Mouse (Mus musculus) frontal cortex, adult (tissue): Measurements from ENCODE around the gene Ucma.
A peak's percentile ranks its signal among the peaks of the same experiment; 100 is the strongest.

Source experiments
- ATAC-seq: cut with Nextera tagmentation; 2 replicates; pipeline ENCODE4 v1.9.2; 2017; ENCODE audit warnings: mild to moderate bottlenecking, moderate library complexity, mixed read lengths; ENCODE audit not compliant: low TSS enrichment

Gene Ucma

DNA sequence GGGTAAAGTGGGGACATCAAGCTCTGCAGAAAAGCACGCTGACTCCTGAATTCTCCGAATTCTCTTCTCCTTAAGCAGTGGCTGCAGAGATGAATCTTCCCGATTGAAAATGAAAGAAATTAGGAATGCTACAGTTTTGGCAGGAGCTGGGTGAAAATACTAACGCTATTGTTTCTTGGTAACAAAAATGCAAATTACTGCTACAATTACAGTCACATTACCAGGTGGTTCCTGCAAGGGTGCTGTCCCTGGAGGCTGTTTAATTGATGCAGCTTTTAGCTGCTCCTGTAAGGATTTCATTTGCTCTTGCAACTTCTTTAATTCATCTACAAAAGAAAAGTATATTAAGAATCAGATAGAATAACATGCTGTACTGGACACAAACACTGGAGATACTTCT lies 31.2 kb downstream of the Ucma start:
- no peak for ATAC-seq

DNA sequence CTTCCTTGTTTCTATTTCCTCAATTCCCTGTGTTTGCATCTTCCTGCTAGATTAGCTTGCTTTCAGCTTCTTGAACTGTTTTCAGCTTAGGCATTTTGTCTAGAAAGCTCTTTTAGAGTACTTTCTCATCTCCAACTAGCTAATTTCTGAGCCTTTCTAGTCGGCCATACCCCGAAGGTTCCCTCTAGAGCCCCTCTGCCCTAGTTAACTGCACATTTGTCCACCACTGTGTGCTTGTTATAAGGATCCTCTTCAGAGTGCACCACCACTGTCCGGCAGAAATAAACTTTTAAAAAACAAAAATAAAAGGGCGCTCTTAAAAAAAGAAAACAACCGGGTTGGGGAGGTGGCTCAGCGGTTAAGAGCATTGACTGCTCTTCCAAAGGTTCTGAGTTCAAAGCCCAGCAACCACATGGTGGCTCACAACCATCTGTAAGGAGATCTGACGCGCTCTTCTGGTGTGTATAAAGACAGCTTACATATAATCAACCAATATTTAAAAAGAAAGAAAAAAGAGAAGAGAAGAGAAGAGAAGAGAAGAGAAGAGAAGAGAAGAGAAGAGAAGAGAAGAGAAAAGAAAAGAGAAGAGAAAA lies 36.1 kb downstream of the Ucma start:
- no peak for ATAC-seq

GRCm38 (mm10) chr2:5012491-5013324 lies 36.8 kb downstream of the Ucma start, which contains the start of gene Mcm10:
TSS of gene Mcm10 (minus strand) at chr2:5012791.
- ATAC-seq: peak; percentile 100

DNA sequence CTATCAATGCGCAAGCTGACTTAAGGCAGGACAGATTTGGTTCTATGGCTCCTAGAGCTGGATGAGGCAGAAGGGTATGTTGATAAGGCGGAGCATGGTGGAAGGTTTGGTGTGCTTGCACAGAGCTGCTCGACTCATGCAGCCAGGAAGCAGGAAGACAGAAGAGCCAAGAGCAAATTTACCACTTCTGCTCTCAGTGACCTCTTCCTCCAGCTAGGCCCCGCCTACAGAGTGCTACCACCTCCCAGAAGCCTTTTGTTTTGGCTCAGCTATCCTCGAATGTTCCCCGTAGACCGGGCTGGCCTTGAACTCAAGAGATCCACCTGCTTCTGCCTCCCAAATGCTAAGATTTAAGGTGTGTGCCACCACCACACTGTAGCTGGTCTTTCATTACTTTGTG lies 38.7 kb downstream of the Ucma start:
- no peak for ATAC-seq

- ATAC-seq: no peak
These were observed 39.6 kb downstream of the Ucma start for GRCm38 (mm10) chr2:5015527-5015926.

- ATAC-seq: no peak
These were observed 41.0 kb downstream of the Ucma start for GRCm38 (mm10) chr2:5016922-5017321.

GRCm38 (mm10) chr2:5019708-5020107 lies 43.8 kb downstream of the Ucma start:
- peak; percentile 97 for ATAC-seq

GRCm38 (mm10) chr2:5023275-5023674 lies 47.4 kb downstream of the Ucma start:
- no peak for ATAC-seq

DNA sequence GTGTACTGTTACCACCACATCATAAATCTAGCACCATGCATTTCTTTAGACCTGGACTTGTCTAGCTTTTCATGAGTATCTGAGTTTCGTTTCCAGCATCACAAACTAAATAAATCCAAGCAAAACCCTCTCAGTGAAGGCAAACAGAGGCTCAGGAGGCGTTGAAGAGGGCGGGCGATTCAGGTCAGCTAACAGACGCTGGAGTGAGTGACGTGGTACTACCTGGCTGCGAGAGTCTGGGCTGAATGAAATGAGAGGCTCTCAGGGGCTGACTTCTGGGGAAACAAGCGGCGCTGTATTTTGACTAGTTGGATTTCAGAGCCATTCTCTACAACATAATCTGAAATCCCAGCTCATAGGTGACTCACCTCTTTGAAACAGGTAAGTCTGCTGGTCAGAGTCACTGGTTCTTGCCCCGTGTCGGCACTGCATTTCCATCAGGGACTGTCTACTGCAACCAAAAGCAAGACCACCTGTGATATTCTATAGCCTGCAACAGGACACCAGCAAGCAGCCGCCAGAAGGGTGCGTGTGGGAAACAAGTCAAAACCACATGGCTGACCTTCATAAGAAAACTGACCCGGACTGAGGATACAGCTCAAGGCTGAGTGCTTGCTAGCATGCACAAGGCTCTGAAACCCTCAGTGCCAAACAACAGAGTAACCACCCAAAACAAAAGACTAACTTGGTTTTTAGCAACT lies 47.9 kb downstream of the Ucma start:
- no peak for ATAC-seq

- ATAC-seq: no peak
These were observed 49.3 kb downstream of the Ucma start for GRCm38 (mm10) chr2:5025162-5025733.

- ATAC-seq: no peak
These were observed 51.1 kb downstream of the Ucma start for GRCm38 (mm10) chr2:5027057-5027456.

DNA sequence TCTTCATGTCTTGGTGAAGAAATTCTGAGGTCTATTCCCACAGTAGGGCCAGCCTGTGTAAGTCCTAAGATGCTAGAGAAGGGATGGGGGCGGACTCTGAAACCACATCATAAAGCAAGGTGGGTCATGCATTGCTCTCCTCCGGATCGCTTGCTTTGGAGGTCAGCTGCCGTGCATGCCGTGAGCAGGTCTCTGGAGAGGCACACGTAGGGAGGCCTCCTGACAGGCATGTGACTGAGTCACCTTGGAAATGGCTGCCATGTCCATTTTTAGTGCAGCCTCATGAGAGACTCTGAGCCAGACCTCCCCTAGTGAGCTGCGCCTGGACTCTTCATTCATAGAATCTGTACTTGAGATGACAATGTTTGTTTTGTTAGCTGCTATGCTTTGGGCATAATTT lies 52.1 kb downstream of the Ucma start:
- no peak for ATAC-seq

DNA sequence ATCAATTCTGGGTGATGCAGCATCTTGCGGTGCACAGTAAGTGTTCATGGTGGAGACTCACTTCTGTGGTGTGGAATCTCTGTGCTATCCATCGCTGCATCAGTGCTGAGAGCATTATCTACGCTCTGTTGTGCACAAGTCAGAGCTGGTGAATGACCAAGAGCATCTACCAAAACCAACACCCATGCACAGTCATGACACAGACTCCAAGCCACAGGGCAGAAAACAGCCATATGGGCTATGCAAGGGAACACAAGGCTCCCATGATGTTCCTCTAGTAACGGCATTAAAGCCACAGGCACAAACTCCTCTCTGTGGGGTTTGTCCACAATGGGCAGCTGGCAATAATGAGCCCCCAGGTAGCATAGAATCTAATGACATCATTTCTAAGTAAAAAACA lies 53.9 kb downstream of the Ucma start:
- ATAC-seq: no peak

- ATAC-seq: peak; percentile 79
These were observed 55.3 kb downstream of the Ucma start for GRCm38 (mm10) chr2:5031215-5031614.

GRCm38 (mm10) chr2:5032665-5033064 lies 56.7 kb downstream of the Ucma start:
- ATAC-seq: no peak

DNA sequence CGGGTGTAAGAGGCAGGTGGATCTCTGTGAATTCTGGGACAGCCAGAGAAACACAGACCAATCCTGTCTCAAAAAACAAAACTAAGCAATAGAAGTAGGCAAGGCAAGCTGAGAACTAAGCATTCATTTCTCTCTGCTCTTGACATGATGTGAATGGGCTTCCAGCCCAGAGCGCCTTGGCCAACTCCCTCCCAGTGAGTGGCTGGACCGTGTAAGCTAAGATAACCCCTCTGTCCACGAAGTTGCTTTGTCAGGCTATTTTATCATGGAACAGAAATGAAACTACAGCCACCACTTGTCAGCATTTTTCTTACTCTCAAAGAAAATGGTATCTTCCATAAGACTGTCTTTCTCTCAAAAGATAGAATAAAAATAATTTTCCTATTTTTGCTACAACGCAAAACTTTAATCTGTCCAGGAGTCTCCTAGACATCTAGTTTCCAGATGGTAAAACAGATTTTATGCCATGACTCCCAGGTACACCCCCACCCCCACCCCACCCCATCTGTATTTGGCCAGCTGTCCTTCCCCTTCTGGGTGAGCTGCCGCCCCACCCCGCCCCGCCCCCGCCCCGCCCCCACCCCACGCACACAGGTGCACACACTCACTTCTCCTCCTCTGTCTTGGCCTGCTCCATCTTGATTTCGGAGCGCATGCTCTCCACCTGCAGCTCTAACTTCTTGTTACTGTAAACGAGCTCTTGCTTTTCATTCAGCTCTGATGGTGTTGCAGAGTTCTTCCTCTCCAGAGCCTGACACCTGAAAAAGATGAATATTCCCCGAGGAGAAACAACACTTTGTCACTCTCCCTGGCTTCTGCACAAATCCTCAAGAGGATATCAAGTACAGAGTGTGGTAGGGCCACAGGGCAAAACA lies 57.9 kb downstream of the Ucma start:
- no peak for ATAC-seq

- no peak for ATAC-seq
These were observed 58.9 kb downstream of the Ucma start for GRCm38 (mm10) chr2:5034801-5035200.

DNA sequence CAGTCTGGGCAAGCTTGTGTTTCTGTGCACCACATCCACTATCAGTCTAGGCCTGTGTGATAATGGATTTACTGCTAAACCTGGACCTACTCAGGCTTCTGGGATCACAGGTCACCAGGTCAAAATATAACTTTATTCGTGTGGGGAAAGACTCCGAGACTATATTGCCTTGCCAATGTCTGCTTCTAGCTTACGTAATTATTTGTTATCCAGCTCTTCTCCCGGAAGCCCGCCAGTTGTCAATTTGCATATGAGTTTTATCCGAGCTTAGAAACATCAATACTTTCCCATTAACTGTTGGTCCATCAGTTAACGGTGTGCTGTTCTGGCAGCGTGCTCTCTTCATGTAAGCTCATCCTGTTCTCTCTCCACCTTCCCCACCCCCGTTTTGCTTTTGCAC lies 59.3 kb downstream of the Ucma start:
- ATAC-seq: no peak
